Mouse (Mus musculus): ENCODE results near the gene Pard3b. TPM values are rescaled to one million over a fixed set of nuclear protein-coding genes. Genes with fewer than 3 reads are reported as not detected.

Gene Pard3b
- total RNA-seq, 2 experiments from 2014 or later = 20.2 to 22.2 TPM

DNA sequence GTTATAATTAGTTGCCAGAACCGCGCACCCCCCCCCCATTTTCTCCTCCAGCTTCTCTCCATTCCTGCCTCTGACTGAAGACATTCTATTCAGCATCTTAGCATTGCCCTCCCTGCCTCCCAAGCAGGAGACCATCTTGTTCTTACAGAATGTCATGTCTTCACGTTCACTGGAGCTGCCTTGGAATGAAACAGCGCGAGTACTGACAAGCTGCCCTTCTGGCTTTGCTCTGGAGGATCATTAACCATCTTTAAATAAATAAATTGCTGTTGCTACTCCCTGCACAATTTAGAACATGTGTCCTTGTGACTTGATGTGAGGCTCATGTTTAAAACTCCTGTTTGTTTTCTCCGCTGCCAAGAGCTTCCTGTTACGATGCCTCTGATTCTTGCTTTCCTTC is 432.5 kb downstream of the Pard3b start:
- DNase-seq (ENCODE audit: low spot score in 2 of 2) = no peak

DNA sequence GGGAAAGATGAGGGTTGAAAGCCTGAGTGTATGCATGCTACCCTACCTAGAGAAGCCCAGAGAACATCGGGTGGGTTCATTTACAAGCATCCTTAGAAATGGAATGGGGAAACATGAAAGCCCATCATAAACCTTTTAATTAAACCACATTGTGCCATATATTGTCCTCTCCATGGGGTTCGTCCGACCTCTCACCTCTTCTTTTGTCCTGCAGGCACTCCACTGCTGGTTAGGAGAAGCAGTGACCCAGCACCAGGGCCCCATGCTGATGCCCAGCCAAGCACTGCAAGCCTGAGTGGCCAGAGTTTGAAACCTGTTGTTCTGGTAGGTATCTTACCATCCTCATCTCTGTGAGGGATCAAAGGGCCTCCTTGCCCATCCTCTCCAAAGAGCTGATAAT is 437.5 kb downstream of the Pard3b start:
- no peak for DNase-seq (ENCODE audit: low spot score in 2 of 2)

DNA sequence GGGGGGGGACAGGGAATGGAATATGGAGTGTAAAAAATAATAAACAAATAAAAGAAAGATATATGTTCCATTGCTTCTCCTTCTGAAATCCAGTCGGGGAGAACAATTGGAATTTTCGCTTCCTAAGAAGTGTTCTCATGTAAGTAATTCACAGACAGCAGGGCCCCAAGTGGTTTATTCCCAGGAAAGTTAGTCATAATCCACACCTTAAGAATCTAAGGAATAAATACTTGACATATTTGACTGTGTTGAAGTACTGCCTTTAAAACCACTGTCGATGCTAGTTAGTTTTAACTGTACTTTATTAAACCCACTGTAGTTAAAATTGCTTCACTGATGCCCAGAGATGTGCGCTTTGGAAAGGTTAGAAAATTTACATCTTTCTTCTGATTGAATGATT is 442.5 kb downstream of the Pard3b start:
- no peak for DNase-seq (ENCODE audit: low spot score in 2 of 2)

DNA sequence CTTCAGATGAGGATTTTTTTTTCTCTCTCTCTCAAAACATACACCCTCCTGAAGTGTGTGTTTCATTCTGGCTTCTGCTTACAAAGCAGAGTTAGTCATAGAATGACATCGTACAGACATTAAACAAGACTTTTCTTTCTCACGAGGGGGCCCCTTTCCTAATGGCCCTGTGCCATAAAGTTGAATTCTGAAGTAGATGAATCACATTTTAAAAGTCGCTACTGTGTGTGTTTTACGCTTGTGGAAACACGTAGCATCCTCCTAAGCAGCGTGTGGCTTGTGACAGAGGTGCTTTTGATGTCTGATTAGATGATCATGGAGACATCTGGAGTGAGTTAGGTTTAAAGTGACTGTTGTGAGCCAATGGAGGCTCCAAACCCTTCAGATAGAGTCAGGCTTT is 447.4 kb downstream of the Pard3b start:
- DNase-seq (ENCODE audit: low spot score in 2 of 2) = no peak

DNA sequence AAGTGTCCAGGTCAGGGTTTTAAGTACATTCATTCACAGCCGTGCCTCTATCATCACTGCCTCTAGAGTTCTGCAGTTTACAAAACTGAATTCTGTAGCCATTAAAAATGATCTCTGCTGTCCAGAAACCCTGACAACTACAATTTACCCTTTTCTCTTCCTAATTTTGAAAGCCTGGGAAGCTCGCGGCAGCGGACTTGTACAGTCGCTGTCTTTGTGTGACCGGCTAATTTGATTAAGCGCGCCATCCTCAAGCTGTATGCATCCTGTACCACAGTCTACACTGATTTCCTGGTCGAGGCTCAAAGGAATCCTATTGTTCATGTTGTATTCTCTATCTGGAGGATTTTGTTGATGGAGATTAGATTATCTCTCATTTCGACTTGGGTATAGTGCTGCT is 448.8 kb downstream of the Pard3b start:
- DNase-seq (ENCODE audit: low spot score in 2 of 2) = no peak

DNA sequence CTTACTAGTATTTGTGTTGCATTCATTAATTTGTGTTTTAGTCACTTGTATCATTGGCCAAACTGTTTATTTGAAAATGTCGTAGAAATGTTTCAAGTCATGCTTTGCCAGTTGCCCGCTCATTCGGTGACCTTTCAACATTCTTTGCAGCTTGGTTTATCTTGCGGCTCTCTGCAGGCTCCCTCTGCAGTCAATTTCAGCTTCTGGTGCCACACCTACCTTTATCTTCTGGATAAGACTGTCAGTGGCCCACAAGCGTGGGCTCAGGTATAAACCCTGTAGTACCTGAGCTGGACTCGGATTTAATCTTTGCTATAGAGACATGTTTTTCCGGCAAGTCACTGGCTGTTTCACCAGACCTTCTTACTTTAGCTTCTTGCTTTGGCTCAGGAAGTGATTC is 456.3 kb downstream of the Pard3b start:
- no peak for DNase-seq (ENCODE audit: low spot score in 2 of 2)

DNA sequence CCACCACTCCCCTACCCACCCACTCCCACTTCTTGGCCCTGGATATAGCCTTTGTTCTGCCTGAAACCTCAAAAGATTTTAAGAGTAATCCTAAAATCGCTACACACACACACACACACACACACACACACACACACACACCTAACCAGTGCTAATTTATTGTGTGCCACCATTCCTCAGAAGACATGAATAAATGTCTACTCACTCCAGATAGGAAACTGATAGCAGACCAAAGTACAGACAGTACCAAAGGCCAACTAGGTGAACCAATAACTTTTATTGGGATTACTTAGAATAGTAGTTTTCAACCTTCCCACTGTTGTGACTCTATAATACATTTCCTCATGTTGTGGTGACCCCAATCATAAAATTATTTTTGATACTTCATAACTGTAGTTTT is 483.8 kb downstream of the Pard3b start:
- no peak for DNase-seq (ENCODE audit: low spot score in 2 of 2)

DNA sequence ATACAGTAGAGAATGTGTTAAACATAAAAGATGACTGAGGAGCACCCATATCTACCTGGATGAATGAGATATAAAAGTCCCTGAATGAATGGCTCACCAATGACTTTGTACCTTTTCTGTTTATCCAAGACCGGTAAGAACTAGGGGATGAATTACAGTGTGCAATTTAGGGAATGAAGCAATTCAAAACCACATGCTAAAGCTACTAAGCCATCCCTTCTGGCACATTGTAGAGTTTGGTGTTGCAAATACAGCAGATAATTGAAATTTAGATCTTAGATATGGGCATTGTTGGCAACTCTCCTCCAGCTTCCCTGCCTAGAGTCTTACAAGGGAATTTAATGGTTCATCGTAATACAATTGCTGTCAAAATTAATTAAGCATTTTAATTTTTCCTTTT is 490.6 kb downstream of the Pard3b start:
- no peak for DNase-seq (ENCODE audit: low spot score in 2 of 2)

DNA sequence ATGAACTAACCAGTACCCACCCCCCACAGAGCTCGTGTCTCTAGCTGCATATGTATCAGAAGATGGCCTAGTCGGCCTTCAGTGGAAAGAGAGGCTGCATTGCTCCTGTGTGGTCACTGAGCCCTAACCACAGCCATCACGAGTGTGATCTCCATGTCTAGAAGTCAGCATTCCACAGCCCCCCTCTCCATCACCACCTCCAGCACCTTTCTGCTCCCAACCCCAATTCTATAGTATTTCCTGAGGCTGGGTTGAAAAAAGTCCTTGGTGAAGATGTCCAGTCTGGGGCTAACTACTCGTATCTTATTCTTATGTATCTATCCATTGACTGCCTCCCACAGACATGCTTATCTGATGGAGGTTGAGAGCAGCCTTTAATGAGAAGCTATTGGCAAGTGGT is 509.5 kb downstream of the Pard3b start:
- no peak for DNase-seq (ENCODE audit: low spot score in 2 of 2)

DNA sequence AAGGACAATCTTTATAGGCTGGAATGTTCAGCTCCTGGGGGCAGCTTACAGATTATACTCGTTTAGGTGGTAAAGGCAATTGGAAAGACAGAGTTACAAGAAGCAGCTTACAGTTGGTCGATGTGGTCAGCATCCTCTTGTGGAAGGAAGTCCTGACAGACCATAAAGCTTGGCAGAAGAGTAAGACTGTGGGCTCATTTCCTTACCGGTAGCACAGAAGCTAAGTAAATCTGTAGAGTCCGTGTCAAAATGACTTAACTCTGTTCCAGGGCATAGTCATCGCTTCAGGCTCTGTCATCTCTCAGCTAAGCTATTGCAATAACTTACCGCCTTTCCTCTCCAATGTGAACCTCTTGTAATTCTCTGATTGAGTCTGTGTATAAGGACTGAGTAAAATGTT is 510.2 kb downstream of the Pard3b start:
- DNase-seq (ENCODE audit: low spot score in 2 of 2) = no peak

DNA sequence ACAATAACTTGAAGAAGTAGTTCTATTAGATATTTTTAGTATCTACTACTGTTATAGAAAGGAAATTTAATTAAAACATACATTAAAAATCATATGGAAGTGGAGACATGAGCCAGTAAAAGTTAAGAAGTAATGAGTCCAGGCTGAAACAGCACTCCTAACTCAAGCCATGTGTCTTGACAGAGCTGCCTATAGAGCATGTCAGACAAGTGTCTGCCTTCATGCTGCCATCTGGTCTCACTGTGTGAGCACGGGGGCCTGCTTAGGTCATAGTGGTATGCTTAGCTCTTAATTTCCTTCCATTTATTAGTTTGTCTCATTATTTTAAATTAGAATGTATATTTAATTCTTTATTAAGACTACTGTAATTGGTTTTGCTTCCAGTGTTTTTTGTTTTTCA is 517.3 kb downstream of the Pard3b start:
- DNase-seq (ENCODE audit: low spot score in 2 of 2) = no peak

DNA sequence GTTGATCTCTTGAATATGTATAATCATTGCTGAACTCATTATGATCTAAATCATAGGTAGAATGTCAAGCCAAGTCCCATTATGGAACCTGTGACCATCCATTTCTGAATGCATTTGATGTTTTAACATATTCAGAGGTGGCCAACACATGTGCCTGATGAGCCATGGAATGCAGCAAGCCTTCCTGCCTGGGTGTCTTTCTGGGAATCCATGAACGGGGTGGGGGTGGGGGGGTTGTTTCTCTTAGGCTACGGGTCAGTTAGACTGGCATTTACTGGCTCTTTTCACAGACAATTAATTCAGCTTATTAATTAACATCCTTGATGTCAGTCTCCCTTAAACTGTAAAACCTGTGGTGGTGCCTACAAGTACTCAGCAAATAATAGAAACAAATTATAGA is 521.0 kb downstream of the Pard3b start:
- no peak for DNase-seq (ENCODE audit: low spot score in 2 of 2)

DNA sequence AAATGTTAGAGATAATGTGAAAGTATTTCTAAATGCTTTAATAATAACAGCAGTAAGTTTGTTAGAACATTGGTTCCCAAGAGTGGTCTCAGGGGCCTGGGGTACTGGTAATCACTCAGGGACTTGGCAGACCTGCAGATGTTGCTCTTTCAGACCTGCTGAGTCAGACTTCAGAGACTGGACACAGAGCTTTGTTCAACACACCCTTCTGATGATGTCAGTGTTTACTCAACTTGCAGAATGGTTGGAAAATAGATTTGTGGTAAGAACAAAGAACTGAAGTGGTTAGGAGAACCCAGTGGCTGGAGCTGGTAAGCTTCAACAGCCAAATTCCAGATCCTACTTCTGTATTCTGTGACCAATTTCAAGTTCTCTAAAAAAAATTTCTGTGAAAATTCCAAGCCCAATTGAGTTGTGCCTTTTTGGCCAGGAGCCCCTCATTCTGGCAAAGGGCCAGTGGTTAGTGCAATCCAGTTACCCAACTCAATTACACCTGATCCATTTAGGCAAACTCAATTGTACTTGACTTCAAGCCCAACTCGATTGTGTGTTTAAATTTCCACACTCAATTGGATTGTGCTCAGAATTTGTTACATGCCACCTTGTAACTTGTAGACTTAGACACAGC is 536.5 kb downstream of the Pard3b start:
- DNase-seq (ENCODE audit: low spot score in 2 of 2) = no peak

DNA sequence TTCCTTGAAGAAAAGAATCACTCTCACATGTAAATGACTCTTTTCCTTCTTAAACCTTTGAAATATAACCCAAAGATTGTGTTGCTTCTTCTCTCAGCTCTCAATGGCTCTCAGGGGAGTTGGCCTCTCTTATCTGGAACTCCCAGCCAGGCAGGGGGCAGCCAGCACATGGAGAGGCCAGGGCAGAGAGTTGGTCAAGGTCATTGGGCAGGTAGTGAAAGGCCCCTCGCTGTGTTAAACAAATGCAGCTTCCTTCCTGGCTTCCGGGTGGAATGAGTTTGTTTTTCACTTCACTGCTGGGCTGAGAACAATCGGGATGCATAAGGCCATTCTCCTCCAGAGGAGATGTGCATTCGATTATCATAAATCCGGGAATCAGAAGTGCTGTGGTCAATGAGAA is 543.0 kb downstream of the Pard3b start:
- peak in 1 of 2 experiments; percentile 4 for DNase-seq (ENCODE audit: low spot score in 2 of 2)

DNA sequence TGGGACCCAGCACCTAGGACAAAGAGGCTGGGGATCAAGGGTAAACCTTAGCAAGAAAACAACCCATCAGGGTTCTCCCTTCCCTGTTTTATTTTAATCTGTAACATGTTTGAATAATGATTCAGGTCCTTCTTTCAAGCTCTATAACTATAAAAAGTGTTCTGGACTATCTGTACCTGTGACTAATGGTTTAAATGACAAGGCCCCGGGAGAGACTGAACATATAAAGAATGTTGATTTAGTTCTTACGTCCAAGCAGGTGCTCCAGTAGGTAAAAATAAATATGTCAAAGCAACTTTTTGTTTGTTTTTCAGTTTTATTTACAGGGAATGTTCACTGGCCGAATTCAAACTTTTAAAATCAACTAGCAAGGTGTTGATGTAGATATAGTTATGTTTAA is 544.0 kb downstream of the Pard3b start:
- no peak for DNase-seq (ENCODE audit: low spot score in 2 of 2)

DNA sequence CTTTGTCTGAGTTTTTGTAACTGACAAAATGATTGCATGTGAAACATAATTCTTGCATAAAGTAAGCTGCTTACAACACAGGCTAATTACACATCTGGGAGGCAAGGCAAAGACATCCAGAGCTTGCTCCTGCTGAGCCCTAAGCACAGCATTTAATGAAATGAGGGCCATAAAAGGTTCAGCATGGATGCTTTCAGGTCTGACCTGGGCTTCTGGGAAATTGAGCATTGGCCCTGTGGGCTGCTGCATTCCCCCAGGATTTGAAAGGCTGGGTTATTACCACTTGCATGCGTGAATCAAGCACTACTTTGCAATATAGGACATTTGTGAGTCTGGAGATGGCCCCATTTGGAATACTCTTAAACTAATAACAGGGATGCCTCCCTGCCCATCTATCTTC is 552.2 kb downstream of the Pard3b start:
- no peak for DNase-seq (ENCODE audit: low spot score in 2 of 2)

DNA sequence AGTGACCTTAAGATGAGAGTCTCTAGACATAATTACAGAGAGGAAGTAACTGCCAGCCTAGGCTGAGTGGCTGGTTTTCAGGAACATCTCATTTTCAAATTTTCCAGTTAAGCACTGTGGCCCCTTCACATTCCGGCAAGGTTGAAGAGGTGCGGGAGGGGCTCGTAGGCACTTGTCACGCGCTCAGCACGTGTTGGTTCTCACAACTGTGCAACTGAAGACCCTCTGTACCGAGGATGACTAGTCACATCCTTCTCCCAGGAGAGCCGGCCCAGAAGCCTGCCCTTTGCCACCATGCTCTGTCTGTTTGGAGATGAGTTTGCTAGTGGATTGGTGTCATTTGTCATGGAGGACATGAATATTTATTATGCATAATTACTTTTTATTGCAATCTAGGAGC is 558.9 kb downstream of the Pard3b start:
- no peak for DNase-seq (ENCODE audit: low spot score in 2 of 2)

DNA sequence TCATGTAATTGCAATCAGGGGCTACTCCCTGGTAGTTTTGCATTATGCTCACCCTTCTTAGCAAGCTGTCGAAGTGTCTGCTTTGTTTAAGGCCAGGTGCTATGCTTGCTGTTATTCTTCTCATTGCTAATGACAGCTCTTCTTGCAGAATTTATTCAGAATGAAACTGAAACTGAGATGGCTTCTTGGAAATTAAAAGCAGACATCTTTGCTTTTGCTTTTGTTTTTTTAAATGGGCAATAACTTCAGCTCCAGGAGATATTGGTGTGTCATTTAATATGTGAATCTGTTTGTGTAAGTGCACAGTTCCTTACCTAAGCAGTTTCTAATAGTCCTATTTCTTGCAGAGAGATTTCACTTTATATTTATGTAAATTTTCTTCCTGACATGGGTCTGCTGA is 562.3 kb downstream of the Pard3b start:
- DNase-seq (ENCODE audit: low spot score in 2 of 2) = no peak

DNA sequence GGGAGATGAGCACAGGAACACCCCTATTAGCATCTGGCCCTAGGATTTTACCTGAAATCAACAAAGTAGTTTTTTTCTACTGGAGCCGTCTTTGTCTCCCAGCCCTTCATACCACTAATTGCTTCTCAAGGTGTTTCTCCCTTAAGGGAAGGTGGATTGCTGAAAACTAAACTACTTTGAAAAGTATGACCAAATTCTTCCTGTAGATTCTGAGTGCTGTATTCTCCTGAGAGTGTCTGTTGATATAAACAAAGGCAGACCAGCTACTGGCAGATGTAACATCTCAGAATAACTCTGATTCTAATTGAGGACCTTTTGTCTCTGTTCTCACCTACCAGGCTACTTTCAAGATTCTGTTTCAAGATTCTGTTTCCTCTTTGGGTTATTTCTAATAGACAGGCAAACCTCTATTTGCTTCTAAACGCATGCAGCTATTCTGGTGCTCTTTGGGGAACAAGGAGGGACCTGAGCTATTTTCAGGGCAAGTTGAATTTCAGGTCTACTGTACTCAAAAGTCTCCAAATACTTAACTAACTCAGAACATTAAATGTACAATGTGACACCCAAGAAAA is 563.1 kb downstream of the Pard3b start:
- no peak for DNase-seq (ENCODE audit: low spot score in 2 of 2)

DNA sequence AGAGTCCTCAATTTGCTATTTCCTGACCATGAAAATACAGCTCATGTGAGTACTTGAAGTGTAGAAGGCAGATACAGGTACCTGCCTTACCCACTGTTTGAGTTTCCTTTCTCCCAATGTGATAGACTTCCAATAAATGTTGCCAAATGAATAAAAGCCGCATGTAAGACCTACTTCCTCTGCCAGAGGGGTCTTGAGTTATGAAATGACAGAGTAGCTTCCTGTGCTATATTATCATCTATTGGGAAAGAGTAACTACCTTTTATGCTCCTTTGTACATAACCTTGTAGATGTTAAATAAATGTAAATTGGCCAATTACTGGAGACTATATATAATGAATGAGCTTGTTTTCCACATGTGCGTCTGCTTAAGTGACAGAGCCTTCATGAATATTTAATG is 574.7 kb downstream of the Pard3b start:
- no peak for DNase-seq (ENCODE audit: low spot score in 2 of 2)

DNA sequence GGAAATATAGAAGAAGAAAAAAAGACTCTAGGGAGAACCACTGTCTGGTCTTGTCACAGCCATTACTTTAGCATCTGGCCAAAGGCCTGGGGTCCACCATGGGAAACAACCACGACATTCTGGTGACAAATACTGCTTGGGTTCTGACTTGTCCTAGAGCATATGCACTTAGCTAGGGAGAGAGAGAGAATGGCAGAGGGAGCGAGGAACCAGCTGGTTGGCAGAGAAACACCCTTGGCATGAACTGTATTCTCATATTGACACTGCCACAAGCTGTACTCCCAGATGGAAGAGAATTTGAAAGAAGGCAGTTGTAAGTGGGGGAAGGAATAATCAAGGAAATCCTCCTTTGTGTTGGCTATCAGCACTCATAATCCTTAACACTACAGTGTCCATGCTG is 577.2 kb downstream of the Pard3b start:
- no peak for DNase-seq (ENCODE audit: low spot score in 2 of 2)

DNA sequence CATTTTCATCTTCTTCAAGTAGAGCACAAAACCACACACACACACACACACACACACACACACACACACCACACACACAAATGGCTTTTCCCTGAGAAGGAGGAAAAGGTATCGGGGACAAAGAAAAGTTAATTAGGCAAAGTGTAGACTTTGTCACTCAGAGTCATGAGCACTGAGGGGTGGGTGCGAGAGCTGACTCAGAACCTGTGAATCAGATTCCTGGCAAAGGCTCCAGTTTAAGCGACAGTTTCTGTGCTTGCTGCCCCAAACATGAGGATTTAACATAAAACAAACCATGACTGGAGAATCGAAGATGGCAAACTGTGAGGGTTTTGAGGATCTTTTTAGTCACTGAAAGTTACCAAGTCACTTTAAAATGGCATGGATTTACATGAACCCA is 577.9 kb downstream of the Pard3b start:
- no peak for DNase-seq (ENCODE audit: low spot score in 2 of 2)

DNA sequence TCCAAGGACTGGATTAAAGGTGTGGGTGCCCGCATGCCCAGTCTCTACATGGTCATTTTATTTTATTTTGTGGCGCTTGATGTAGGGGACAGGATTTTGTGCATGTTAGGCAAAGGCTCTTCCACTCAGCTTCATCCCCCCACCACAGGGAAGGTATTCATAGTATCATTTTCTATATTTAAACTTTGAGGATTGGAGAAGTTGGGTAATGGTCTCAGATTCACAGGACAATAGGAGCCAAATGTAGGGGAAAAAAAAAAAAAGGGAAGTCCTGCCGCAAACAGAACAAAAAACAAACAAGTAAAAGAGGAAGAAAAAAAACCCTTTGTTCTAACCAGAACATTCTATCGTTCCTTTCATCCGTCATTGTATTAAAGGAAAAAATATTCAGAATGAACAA is 590.5 kb downstream of the Pard3b start:
- no peak for DNase-seq (ENCODE audit: low spot score in 2 of 2)

DNA sequence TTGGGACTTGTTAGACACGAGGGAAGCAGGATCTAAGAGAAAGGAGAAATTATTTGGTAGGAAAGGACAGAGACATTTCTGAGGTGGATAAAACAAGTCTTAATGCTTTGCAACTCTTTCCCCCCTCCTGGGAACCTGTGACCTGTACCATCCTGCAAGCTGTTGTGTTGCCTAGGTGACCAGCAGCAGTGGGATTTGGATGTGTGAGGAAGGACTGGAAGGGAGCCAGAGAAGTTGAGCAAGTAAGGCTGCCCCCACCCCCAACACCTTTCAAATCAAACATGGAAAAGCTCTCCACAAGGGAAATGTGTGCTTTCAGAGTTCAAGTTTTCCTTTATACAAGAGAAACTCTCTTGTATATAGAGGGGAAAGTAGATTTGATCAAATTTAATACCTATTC is 595.4 kb downstream of the Pard3b start:
- no peak for DNase-seq (ENCODE audit: low spot score in 2 of 2)

Data from adrenal gland, postnatal 4 days (tissue).